Mouse (Mus musculus): ENCODE data around the gene Malsu1. TPM values are rescaled to one million over a fixed set of nuclear protein-coding genes. Genes with fewer than 3 reads are reported as not detected.

Gene Malsu1
- polyA plus RNA-seq, 1 experiment = 19.6 TPM

- Histone ChIP-seq H3K4me3 (no peak overlapping the region), H3K36me3 (ENCODE audit: control insufficient read depth, insufficient read depth) (no peaks in the 10 kb centered on the region), H3K79me2 (ENCODE audit: control insufficient read depth, insufficient read depth) (no peaks in the 10 kb centered on the region), H3K4me2 (ENCODE audit: low read depth) (no peak overlapping the region), H3ac (ENCODE audit: control insufficient read depth, insufficient read length) (no peak overlapping the region), H3K27me3 (ENCODE audit: control insufficient read depth, insufficient read depth, insufficient read length) (peaks cover 20% of the 10 kb centered on the region)
- TF ChIP-seq MAX (IDR thresholded peaks at IDR 0.05; ENCODE audit: low read depth) (no peak), REST (IDR thresholded peaks at IDR 0.05; ENCODE audit: insufficient read depth, insufficient read length) (no peak), TCF12 (IDR thresholded peaks at IDR 0.05; ENCODE audit: insufficient read depth, poor library complexity, severe bottlenecking) (no peak)
Measured at GRCm38 (mm10) chr6:49131855-49132254, 58.3 kb downstream of the Malsu1 start.

DNA sequence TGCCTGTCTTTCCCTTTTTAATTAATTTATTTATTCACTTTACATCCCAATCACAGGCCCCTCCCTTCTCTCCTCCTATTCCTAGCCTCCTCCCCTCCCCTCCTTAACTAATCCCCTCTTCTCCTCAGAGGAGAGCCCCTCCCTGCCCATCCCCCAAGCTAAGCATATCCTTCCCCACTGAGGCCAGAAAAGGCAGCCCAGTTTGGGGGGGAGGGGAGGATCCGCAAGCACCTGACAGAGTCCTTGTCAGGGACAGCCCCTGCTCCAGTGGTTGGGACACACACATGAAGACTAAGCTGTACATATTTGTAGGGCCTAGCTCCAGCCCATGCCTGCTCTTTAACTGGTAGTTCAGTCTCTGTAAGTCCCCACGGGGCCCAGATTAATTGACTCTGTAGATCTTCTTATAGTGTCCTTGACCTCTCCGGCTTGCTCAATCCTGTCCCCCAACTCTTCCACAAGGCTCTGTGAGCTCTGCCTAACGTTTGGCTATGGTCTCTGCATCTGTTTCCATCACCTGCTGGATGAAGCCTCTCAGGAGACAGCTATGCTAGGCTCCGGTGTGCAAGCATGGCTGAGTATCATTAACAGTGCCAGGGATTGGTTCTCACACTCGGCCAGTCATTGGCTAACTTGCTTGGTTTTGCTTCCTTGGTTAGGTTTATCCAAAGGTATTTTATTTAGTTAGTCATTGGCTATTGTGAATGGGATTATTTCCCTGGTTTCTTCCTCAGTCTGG, 58.9 kb downstream of the Malsu1 start:
- Histone ChIP-seq H3K79me2 (ENCODE audit: control insufficient read depth, insufficient read depth) (no peaks in the 10 kb centered on the region), H3K27me3 (ENCODE audit: control insufficient read depth, insufficient read depth, insufficient read length) (peaks cover 20% of the 10 kb centered on the region), H3K36me3 (ENCODE audit: control insufficient read depth, insufficient read depth) (no peaks in the 10 kb centered on the region), H3ac (ENCODE audit: control insufficient read depth, insufficient read length) (no peak overlapping the region), H3K4me3 (no peak overlapping the region), H3K4me2 (ENCODE audit: low read depth) (no peak overlapping the region)
- TF ChIP-seq TCF12 (IDR thresholded peaks at IDR 0.05; ENCODE audit: insufficient read depth, poor library complexity, severe bottlenecking) = no peak
- no peak for TF ChIP-seq POLR2AphosphoS2 (IDR thresholded peaks at IDR 0.05; ENCODE audit: insufficient read length, low read depth)
- no peak for TF ChIP-seq TCF3 (IDR thresholded peaks at IDR 0.05; ENCODE audit: insufficient read length, low read depth)
- no peak for TF ChIP-seq MAX (IDR thresholded peaks at IDR 0.05; ENCODE audit: low read depth)
- TF ChIP-seq MYOD1 (IDR thresholded peaks at IDR 0.05; ENCODE audit: control insufficient read depth in 1 of 3, insufficient read length in 2 of 3, low read depth in 2 of 3) = no peak
- no peak for TF ChIP-seq MYOG (IDR thresholded peaks at IDR 0.05; ENCODE audit: control insufficient read depth in 1 of 3, insufficient read depth in 1 of 3, insufficient read length in 2 of 3, low read depth in 2 of 3)

Other genes with a start within 250 kb of the Malsu1 start
- gene Tmem176a, start 232.9 kb upstream of the Malsu1 start, polyA plus RNA-seq (2012; fragmentation: generic; extraction: Trizol) = 3.0 TPM
- gene Tmem176b, start 232.3 kb upstream of the Malsu1 start, polyA plus RNA-seq (2012; fragmentation: generic; extraction: Trizol) = 9.9 TPM
- gene Aoc1, start 200.9 kb upstream of the Malsu1 start, polyA plus RNA-seq (2012; fragmentation: generic; extraction: Trizol) = not detected
- gene 1600015I10Rik, start 143.9 kb upstream of the Malsu1 start, polyA plus RNA-seq (2012; fragmentation: generic; extraction: Trizol) = not detected
- not detected for gene Doxl2, start 98.8 kb upstream of the Malsu1 start, polyA plus RNA-seq (2012; fragmentation: generic; extraction: Trizol)
- not detected for gene Svs1, start 86.9 kb upstream of the Malsu1 start, polyA plus RNA-seq (2012; fragmentation: generic; extraction: Trizol)
- 0.12 TPM for gene Gpnmb, start 37.2 kb upstream of the Malsu1 start, polyA plus RNA-seq (2012; fragmentation: generic; extraction: Trizol)
- gene Igf2bp3, start 141.2 kb downstream of the Malsu1 start, polyA plus RNA-seq (2012; fragmentation: generic; extraction: Trizol) = 0.26 TPM
- 26.5 TPM for gene Tra2a, start 190.2 kb downstream of the Malsu1 start, polyA plus RNA-seq (2012; fragmentation: generic; extraction: Trizol)
- 2.7 TPM for gene Ccdc126, start 245.5 kb downstream of the Malsu1 start, polyA plus RNA-seq (2012; fragmentation: generic; extraction: Trizol)

Data from myocyte (in vitro differentiated cells).